Mouse (Mus musculus) heart, embryonic 15.5 days (tissue): ENCODE data around the gene Cadps. TPM values are rescaled to one million over a fixed set of nuclear protein-coding genes. Genes with fewer than 3 reads are reported as not detected.

Source experiments
- ATAC-seq: fragments of 200-750 bp; cut with Nextera tagmentation; replicated peaks from 2 replicates; pipeline ENCODE4 v1.8.0; 2017; ENCODE audit warnings: low read depth, moderate TSS enrichment; ENCODE audit not compliant: insufficient number of reproducible peaks, insufficient read depth, low FRiP score
- H3K27ac ChIP-seq: fragments of 300-500 bp; sonication (generic); 2 replicates; pipeline ENCODE4 v1.5.1; 2015; ENCODE audit warnings: mild to moderate bottlenecking, inconsistent platforms
- H3K27me3 ChIP-seq: fragments of 300-500 bp; sonication (generic); 2 replicates; pipeline ENCODE4 v1.6.1; 2015; ENCODE audit warnings: inconsistent platforms
- H3K36me3 ChIP-seq: fragments of 300-500 bp; sonication (generic); 2 replicates; pipeline ENCODE4 v1.6.1; 2015; ENCODE audit warnings: mild to moderate bottlenecking, inconsistent platforms
- H3K4me1 ChIP-seq: fragments of 300-500 bp; sonication (generic); replicated peaks from 2 replicates; pipeline ENCODE4 v1.6.1; 2015; ENCODE audit warnings: inconsistent platforms
- H3K4me2 ChIP-seq: fragments of 300-500 bp; sonication (generic); 2 replicates; pipeline ENCODE4 v1.6.1; 2015; ENCODE audit warnings: inconsistent platforms, mild to moderate bottlenecking, moderate library complexity
- H3K4me3 ChIP-seq: fragments of 300-500 bp; sonication (generic); 2 replicates; pipeline ENCODE4 v1.5.1; 2015; ENCODE audit warnings: mild to moderate bottlenecking, inconsistent platforms
- H3K9ac ChIP-seq: fragments of 300-500 bp; sonication (generic); 2 replicates; pipeline ENCODE4 v1.6.1; 2015; ENCODE audit warnings: mild to moderate bottlenecking, inconsistent platforms
- H3K9me3 ChIP-seq: fragments of 300-500 bp; sonication (generic); replicated peaks from 2 replicates; pipeline ENCODE4 v1.6.1; 2016; ENCODE audit warnings: inconsistent platforms
- WGBS: fragments of 180-500 bp; shearing (Covaris S2); methylation state at CpG from one replicate; pipeline ENCODE4 v1.1.7; 2015; ENCODE audit warnings: mixed read lengths; 5-methylcytosine and 5-hydroxymethylcytosine counted together
- polyA plus RNA-seq: library from polyadenylated mRNA; unstranded; fragments of >200 nt; fragmentation: Nextera tagmentation; extraction: Ambion mirVana; gene quantifications from 2 replicates; pipeline ENCODE4 v1.2.1, GENCODE M21; 2015

Gene Cadps
- polyA plus RNA-seq, 1 experiment from 2014 or later = 0.37 TPM

DNA sequence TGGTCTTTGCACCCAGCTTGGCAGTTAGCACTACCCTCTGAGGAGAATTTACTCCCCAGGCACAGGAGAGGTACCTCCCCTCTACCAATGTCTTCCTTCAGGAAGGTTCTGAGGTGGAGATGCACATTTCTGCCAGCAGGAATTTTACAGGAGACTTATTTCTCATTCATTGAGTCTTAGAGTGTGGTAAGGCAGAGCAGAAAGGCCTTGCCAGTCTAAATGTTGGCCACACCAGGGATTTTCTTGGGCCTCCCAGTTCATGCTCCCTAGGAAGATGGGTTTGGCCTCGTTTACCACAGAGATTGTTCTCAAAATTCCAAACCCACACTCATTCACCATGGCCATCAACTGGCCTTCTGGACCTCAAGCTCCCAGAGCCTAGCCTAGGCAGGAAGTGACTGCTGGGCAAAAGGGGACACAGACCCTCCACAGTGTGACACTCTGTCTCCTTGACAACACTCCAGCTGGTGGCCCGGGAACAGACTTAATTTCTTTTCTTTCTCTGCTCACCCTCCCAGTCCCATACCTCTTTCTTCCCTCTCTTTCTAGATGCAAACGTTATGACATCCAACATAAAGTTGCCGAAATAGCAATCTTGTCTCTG is 434.6 kb downstream of the Cadps start:
- 39% methylated on average over 4 of the region's 4 CpGs for WGBS

DNA sequence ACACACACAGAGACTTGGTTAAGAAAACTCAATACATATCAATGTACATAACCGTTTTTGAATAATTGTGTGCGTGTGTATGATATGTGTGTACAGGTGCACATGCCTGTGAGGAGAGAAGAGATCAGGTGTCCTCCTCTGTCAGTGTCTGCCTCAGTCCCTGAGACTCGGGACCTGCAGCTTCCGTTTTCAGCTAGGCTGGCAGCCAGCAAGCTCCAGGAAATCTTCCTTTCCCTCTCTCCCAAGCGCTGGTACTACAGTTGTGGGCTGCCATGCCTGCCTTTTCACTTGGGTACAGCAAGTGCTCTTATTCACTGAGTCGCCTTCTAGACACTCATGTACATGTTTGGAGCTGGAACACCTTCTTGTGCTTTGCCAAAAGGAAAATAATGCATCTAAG is 435.7 kb downstream of the Cadps start:
- H3K9me3 ChIP-seq = no peaks in the 10 kb centered on the region
- no peak overlapping the region for H3K9ac ChIP-seq
- H3K4me3 ChIP-seq = no peak overlapping the region
- no peak overlapping the region for H3K4me2 ChIP-seq
- 64% methylated on average over 6 of the region's 6 CpGs for WGBS
- no peak for ATAC-seq
- H3K27me3 ChIP-seq = peaks cover 5% of the 10 kb centered on the region; the same call in 1 of the 2 replicates
- H3K27ac ChIP-seq = no peak overlapping the region
- H3K4me1 ChIP-seq = no peaks in the 10 kb centered on the region
- no peaks in the 10 kb centered on the region for H3K36me3 ChIP-seq

More for the DNA sequence above, 434.6 kb downstream of the Cadps start:
- Histone ChIP-seq H3K27me3 (peaks cover 5% of the 10 kb centered on the region; the same call in 1 of the 2 replicates), H3K9me3 (no peaks in the 10 kb centered on the region), H3K4me1 (no peaks in the 10 kb centered on the region), H3K36me3 (no peaks in the 10 kb centered on the region), H3K27ac (no peak overlapping the region), H3K4me2 (no peak overlapping the region), H3K9ac (no peak overlapping the region), H3K4me3 (no peak overlapping the region)
- no peak for ATAC-seq

DNA sequence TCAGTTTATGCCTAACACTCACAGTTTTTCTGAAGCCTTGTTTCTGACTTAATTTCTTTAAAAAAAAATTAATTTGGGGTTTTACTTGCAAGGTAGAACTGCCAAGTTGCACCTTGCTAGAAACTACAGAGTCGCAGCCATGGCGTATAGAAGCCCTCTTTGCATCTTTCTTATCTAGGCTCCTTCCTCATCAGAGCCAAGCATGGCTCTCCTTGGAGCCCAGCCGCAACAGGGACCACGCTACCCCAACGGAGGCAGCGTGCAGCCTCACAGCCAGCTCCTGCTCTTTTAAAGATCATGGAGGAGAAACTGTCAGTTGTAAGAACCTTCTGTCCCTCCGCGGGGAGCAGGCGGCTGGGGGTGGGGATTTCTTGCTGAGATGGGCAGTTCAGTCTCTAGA is 445.0 kb downstream of the Cadps start:
- Histone ChIP-seq H3K27me3 (peaks cover 12% of the 10 kb centered on the region; the same call in 1 of the 2 replicates), H3K4me1 (no peaks in the 10 kb centered on the region; the same call in 1 of the 2 replicates), H3K36me3 (no peaks in the 10 kb centered on the region), H3K9me3 (no peaks in the 10 kb centered on the region), H3K4me2 (no peak overlapping the region), H3K4me3 (no peak overlapping the region), H3K9ac (no peak overlapping the region), H3K27ac (no peak overlapping the region)
- ATAC-seq = no peak
- 14% methylated on average over 9 of the region's 9 CpGs for WGBS

DNA sequence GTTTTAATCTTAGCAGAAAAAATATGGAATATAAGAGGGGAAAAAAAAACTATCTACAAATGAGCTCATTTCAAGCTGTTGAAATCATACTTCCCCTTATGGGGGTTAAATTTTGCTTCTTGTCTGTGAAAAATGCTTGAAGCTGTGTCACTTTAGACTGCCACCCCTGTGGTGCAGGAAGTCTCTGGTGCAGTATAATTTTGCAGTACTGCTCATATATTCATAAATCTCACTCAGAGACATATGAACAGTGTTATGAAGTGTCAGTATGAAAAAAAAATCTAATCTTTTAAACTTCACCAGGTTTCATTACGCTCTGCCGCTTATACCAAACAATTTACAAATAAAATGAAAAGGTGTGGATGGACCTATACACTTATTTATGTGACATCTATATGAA is 445.6 kb downstream of the Cadps start:
- WGBS = 98% methylated on average over 2 of the region's 2 CpGs
- H3K9me3 ChIP-seq = no peaks in the 10 kb centered on the region
- H3K4me1 ChIP-seq = no peaks in the 10 kb centered on the region; the same call in 1 of the 2 replicates
- no peaks in the 10 kb centered on the region for H3K36me3 ChIP-seq
- H3K9ac ChIP-seq = no peak overlapping the region
- H3K4me3 ChIP-seq = no peak overlapping the region
- H3K27me3 ChIP-seq = peaks cover 12% of the 10 kb centered on the region; the same call in 1 of the 2 replicates
- H3K4me2 ChIP-seq = no peak overlapping the region
- no peak for ATAC-seq
- no peak overlapping the region for H3K27ac ChIP-seq

DNA sequence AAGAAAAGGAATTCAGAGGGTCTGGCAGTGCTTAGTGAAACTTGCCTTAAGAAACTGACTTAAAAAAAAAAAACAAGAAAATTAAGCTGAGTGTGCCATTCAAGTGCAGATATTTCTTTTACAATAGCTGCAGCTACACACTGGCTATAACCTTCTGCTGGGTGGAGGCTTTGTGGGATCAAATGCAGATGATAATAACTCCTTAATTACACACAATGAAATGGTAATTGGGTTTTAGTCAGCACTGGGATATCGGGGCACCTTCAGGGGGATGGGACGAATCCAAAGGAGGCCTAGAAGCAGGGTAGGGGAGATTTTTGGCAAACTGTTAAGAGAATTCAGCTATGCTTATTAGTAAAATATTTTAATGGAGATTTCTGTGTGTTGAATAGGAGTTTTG is 447.4 kb downstream of the Cadps start:
- Histone ChIP-seq H3K9me3 (no peaks in the 10 kb centered on the region), H3K27me3 (peaks cover 12% of the 10 kb centered on the region; the same call in 1 of the 2 replicates), H3K36me3 (no peaks in the 10 kb centered on the region), H3K4me3 (no peak overlapping the region), H3K4me1 (no peaks in the 10 kb centered on the region; the same call in 1 of the 2 replicates), H3K4me2 (no peak overlapping the region), H3K27ac (no peak overlapping the region), H3K9ac (no peak overlapping the region)
- no peak for ATAC-seq
- 69% methylated on average over 2 of the region's 2 CpGs for WGBS

DNA sequence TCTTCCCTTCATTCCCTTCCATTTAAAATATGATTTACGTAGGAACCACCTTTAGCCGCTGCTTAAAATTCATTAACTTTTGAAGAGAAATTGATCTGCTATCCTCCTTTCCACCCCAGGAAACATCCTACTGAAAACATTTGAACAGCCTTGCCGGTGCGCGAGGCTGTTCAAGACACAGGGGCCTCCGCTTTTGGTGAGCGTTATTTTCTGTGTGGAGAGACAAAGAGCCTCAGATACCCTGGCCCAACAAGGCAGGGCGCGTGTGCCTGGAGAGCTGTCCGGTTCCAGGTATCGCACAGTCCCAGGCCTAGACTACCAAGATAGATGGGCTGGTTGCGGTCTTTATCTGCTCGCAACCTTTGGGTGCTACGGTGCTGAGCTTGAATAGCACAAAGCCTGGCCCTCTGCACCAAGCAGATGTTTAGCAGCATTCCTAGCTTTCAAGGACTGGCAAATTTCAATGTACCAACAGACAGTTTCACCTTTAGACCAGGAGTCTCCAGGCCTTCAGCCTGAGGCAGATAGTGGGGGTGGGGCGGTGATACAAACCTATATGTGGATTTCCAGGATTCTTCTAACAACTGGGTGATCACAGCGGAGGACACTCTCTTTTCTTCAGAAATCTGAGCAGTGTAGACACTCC is 472.5 kb downstream of the Cadps start:
- H3K4me1 ChIP-seq = peaks cover 16% of the 10 kb centered on the region
- WGBS = 10% methylated on average over 16 of the region's 16 CpGs
- H3K9me3 ChIP-seq = no peaks in the 10 kb centered on the region
- H3K4me2 ChIP-seq = no peak overlapping the region
- H3K27me3 ChIP-seq = peaks cover 94% of the 10 kb centered on the region
- no peak overlapping the region for H3K4me3 ChIP-seq
- no peak for ATAC-seq
- H3K36me3 ChIP-seq = no peaks in the 10 kb centered on the region
- H3K27ac ChIP-seq = no peak overlapping the region
- no peak overlapping the region for H3K9ac ChIP-seq

DNA sequence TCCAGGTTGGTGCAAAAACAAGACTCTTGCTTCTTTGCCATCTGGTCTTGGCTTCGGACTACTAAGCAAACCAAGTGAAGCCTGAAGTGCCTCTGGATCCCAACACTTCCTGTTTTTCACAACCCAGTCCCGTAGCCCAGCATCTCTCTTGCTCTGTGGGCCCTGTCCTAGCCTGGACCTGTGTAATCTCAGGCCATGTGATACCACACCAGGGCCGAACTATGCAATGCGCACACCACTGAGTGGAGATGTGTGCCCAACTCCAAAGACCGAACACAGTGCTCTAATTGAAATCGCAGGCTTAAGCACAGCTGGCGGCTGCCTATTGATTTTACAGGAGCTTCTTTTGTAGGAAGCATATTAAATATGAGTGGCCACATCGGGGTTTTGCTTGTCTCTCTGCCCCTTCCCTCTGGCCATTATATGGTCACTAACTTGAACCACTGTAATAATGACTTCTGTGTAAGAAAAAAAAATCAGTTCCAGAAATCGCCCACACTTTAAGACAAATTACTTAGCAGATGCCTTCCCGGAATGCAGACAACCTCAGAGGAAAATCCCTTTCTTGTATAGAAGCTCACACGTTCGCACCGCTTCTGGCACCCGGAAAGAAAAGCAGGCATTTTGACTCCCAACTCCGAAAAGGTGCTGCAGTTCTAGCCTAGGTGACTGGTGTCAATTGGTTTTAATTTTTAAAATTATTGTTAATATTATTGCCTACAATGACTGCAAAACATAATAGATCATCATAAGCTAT is 473.4 kb downstream of the Cadps start:
- Histone ChIP-seq H3K9ac (no peak overlapping the region), H3K4me1 (peaks cover 24% of the 10 kb centered on the region), H3K27me3 (peaks cover 98% of the 10 kb centered on the region), H3K4me2 (no peak overlapping the region), H3K36me3 (no peaks in the 10 kb centered on the region), H3K9me3 (no peaks in the 10 kb centered on the region), H3K4me3 (no peak overlapping the region), H3K27ac (no peak overlapping the region)
- ATAC-seq = no peak
- WGBS = 11% methylated on average over 15 of the region's 15 CpGs

DNA sequence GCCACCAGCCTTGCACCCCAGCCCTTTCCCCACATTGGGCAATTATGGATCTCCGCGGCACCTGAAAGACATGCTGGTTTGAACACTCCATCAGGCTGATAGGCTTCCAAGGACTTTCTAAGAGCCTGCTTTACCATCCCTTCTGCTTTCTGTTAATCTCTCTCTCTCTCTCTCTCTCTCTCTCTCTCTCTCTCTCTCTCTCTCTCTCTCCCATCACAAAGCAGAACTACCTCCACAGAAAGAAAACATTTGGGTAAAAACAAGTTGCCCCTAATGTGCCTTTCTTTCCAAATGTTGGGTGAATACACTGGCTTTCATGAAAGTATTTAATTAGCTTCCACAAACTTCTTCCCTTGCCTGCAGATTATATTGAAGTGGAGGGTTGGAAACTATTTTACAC is 474.8 kb downstream of the Cadps start, which contains the start of gene Fezf2:
Fezf2 (minus strand) TSS at position 101 of the 400 bp plus-strand sequence.
- H3K4me1 ChIP-seq = peaks cover 28% of the 10 kb centered on the region
- peak within 1 kb of the TSS; percentile 43 for H3K4me3 ChIP-seq
- WGBS = 4% methylated on average over 2 of the region's 2 CpGs
- ATAC-seq = no peak
- no peak within 1 kb of the TSS for H3K9ac ChIP-seq
- no peak within 1 kb of the TSS for H3K27ac ChIP-seq
- H3K27me3 ChIP-seq = peaks cover 98% of the 10 kb centered on the region
- H3K4me2 ChIP-seq = peak within 1 kb of the TSS; percentile 62; the same call in 1 of the 2 replicates
- H3K9me3 ChIP-seq = no peaks in the 10 kb centered on the region
- H3K36me3 ChIP-seq = no peaks in the 10 kb centered on the region

DNA sequence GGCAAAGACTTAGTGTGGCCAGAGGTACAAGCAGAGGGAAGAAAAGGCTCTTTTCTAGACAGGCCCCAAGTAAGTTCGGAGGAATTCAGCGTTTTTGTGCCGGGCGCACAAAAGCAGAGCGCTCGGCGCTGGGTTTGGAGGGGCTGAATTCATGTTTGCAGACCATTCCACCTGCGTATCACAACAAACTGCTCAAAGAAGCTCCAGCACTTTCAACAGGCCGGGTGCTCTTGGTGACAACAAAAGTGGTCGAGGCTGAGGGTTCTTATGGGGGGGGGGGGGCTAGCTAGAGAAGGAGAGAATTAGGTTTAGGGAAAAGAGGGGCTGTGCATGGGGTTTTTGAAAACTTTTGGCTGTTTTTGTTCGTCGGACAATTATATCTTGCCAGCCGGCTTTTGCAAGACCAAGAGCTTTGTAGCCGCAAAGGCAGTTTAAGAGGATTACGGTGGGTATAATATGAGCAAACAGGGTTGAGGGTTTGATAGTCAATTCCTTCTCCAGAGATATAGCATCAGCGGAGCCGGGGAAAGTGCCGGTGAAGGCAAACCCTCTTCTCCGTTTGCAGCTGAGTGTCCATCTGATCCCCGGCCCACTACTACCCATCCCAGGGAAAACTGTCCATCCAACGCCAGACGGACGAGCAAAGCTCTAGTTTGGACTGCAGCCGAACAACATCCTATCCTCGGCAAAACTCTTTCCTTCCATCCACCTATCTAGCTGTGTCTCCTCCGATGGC is 475.8 kb downstream of the Cadps start:
- Histone ChIP-seq H3K36me3 (no peaks in the 10 kb centered on the region), H3K27me3 (peaks cover 99% of the 10 kb centered on the region), H3K27ac (no peak overlapping the region), H3K9me3 (no peaks in the 10 kb centered on the region), H3K4me1 (peaks cover 28% of the 10 kb centered on the region), H3K4me2 (peak overlapping the region; percentile 62), H3K9ac (no peak overlapping the region), H3K4me3 (peak overlapping the region; percentile 43)
- no peak for ATAC-seq
- 3% methylated on average over 26 of the region's 26 CpGs for WGBS

DNA sequence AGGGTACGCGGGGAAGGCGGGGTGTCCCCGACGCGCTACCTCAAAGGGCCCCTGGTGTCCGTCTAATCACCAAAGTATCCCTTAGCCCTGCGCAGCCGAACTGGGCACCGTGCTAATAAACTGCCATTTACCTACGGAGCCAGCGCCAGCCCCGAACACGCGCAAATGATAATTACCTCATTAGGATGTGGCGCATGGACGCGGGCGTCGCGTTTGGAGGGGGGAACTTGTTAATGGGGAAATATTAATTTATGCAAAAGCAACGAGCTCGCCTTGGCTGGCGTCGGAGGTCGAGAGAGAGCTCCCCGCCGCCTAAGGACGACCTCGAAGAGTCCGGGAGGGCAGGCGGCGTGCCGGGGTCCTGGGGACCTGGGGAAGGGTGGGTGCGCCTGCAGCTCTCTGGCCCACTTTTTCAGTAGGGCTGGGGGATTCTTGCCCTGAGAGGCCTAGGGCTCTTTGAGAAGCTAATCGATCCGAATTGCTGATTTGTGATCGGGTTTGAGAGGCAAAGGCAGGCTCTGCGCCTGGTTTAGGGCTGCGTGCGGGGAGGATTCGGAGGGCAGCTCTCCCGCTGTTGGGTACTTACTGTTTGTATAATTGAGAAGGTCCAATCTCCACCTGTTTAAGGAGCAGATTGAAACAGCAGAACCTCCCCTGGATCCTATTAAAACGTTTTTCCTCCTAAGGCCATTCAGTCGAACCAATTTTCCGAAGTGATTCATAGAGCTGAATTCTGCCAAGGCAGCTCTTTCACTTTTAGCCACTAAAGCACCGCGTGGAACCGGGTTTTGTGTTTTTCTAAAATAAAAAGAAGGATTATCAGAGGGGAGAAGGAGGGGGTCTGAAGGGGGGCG is 476.6 kb downstream of the Cadps start:
- Histone ChIP-seq H3K27ac (no peak overlapping the region), H3K36me3 (no peaks in the 10 kb centered on the region), H3K4me3 (peak overlapping the region; percentile 43), H3K4me2 (peak overlapping the region; percentile 62), H3K9ac (no peak overlapping the region), H3K27me3 (peaks cover 100% of the 10 kb centered on the region), H3K9me3 (no peaks in the 10 kb centered on the region), H3K4me1 (peaks cover 32% of the 10 kb centered on the region)
- WGBS = 1% methylated on average over 50 of the region's 50 CpGs
- ATAC-seq = no peak
